Mouse (Mus musculus): Measurements from ENCODE around the gene Kdm6b.

Kdm6b gene

GRCm38 (mm10) chr11:69390400-69391034 is 23.0 kb downstream of the Kdm6b start:
- TF ChIP-seq GATA4 (IDR thresholded peaks at IDR 0.05; ENCODE audit: insufficient replicate concordance, low read length): no peak

DNA sequence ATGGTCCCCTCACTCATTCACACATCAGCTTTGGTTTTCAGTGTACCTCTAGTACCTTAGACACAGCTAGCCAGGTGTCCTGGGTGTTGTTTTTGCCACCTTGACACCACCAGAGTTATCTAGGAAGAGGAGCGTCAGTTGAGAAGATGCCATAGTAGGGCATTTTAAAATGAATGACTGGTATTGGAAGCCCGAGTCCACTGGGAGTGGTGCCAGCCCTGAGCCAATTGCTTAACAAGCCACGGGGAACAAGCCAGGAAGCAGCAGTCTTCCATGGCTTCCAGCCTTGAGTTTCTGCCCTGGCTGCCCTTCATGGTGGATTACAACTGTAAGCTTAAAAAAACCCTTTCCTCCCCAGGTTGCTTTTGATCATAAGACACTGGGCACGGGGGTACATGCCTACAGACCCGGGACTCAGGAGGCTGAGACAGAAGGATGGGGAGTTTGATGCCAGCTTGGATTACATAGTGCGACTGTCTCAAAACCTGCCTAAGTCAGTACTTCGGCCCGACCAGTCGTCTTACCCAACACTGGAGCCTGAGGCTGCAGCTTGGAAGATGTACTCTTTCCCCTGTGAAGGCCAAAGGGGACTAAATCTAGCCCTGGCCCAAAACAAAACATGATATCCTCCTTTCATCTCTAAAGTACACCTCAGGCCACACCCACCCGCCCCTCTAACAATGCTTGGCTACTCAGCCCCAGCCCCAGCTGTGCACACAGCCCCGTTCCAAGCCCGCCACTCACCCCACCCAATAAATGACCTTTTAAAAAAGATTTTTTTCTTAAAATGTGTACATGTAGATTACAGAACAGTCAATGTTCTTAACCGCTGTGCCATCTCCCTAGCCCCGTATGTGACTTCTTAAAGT is 23.7 kb downstream of the Kdm6b start:
- TF ChIP-seq GATA4 (IDR thresholded peaks at IDR 0.05; ENCODE audit: insufficient replicate concordance, low read length): no peak

DNA sequence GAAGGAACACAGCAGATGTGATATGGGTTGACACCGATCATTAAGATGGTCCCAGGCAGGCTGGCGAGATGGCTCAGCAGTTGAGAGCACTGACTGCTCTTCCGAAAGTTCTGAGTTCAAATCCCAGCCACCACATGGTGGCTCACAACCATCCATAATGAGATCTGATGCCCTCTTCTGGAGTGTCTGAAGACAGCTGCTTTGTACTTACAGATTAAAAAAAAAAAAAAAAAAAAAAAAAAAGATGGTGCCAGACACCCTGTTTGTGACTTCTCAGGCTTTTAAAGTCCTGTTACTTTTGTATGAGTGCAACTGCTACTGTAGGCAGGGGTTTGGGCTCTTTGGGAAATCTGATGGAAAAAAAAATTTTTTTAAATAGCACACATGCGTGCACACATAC is 24.8 kb downstream of the Kdm6b start:
- TF ChIP-seq GATA4 (IDR thresholded peaks at IDR 0.05; ENCODE audit: insufficient replicate concordance, low read length): no peak

DNA sequence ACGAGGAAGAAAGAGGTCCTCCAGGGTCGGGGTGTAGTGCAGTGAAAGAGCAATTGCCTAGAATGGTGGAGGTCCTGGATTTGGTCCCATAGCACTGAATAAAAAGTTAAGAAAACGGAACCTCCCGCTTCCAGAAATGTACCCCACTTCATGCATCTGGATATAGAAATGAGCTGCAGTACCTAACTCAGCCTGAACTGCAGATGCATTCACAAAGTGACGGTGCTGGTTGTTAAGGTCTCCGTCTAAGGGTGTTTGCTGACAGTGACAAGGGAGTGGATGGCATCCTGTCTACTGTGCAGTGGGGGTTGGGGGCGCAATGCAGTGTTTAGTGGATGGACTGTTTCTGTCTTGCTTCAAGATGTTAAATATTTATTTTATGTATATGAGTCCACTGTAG is 26.7 kb downstream of the Kdm6b start:
- TF ChIP-seq GATA4 (IDR thresholded peaks at IDR 0.05; ENCODE audit: insufficient replicate concordance, low read length): no peak

DNA sequence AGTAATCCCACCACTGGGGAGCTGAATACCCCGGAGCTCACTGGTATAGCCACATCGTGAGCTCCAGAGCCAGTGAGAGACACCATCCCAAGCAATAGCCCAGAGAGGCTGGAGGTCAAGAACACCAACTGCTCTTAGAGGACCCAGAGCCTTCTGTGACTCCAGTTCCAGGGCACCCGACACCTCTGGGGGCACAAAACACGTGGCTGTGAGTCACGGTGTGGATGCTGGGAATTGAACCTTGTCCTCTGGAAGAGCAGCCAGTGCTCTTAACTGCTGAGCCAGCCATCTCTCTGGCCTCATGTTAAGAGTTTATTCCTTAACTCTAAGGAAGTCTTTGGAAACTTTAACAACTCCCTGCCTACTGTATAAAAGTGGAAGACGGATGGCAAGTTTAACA is 28.5 kb downstream of the Kdm6b start:
- TF ChIP-seq GATA4 (IDR thresholded peaks at IDR 0.05; ENCODE audit: insufficient replicate concordance, low read length): no peak

DNA sequence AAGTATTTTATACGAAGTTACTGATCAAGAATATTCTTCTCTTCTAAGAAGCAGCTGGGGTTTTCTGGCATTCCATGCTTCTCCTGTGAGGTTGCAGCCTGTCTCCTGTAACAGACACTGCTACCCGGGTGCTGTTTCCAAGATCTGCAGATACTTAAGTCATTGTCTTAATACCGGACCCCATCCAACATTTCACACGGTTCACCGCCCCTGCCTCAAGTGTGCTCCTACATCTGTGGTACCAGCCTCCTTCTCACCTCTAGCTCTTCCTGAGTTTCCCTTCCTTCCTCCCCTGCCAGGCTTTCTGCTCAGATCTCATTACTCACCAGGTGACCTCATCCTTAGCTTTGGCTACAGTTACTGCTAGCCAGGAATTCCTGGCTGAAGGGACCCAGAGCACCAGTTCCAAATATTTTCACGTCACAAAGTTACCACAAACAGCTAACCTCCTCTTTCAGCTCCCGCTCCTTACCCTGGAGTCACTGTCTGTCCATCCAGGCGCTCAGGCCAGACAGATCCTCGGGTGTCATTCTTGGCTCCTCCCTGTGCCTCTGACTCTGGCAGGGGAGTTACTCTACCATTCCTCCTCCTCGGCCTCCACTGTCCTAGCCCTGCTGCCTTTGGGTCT is 30.9 kb downstream of the Kdm6b start:
- TF ChIP-seq GATA4 (IDR thresholded peaks at IDR 0.05; ENCODE audit: insufficient replicate concordance, low read length): no peak

DNA sequence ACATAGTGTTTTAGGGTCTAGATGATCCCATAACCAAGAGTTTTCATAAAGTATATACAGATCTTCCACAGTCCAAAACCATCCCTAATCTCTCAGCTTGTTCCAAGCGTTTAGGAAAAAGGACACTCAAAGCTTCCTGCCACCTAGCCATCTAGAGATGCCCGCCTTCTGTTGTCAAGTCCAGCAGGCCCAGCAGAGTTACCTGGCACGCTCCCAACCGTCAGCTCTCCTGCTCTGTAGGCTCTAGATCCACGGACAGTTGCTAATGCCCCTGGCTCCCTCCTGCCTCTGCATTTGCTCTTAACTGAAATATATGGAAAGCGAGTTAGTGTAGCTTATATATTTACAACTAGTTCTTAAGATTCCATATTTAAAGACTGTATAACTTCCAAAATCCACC is 32.1 kb downstream of the Kdm6b start:
- no peak for TF ChIP-seq GATA4 (IDR thresholded peaks at IDR 0.05; ENCODE audit: insufficient replicate concordance, low read length)

DNA sequence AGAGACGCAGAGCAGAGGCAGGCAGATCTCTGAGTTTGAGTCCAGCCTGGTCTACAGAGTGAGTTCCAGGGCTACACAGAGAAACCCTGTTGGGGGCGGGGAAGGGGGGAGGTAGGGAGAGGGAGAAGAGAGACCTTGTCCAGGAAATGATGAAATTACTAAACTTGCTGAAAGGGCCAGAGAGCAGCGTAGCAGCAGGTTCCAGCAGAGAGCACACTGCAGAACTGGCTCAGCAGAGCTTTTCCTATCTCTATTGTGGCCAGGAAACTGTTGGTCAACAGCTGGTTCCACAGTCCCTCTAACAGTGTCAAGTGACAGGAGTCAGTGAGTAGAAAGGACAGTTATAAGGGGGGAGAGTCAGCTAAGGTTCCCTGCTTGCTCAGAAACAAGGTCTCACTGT is 33.9 kb downstream of the Kdm6b start:
- no peak for TF ChIP-seq GATA4 (IDR thresholded peaks at IDR 0.05; ENCODE audit: insufficient replicate concordance, low read length)

DNA sequence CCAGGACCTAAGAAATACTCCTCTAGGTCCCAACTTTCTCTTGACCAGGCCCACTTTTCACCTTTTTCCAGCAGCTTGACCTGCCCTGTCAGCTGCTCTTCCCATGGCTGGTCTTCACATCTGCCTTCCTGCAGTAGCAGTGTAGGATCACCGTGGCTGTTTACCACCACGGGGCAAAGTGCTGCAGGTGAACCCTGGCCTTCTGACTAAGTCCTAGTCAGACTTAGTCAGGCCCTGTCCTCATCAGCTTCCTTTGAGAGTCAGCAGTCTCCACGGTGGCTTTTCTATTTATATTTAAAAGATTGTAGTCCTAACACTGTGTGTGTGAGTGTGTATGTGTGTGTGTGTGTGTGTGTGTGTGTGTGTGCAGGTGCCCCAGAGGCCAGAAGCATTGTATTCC is 35.7 kb downstream of the Kdm6b start:
- no peak for TF ChIP-seq GATA4 (IDR thresholded peaks at IDR 0.05; ENCODE audit: insufficient replicate concordance, low read length)

- no peak for TF ChIP-seq GATA4 (IDR thresholded peaks at IDR 0.05; ENCODE audit: insufficient replicate concordance, low read length)
Measured at GRCm38 (mm10) chr11:69375646-69376045, 37.8 kb downstream of the Kdm6b start.

- TF ChIP-seq GATA4 (IDR thresholded peaks at IDR 0.05; ENCODE audit: insufficient replicate concordance, low read length): no peak
Measured at GRCm38 (mm10) chr11:69373223-69373965, 40.1 kb downstream of the Kdm6b start.

GRCm38 (mm10) chr11:69372780-69373170 is 40.7 kb downstream of the Kdm6b start:
- TF ChIP-seq GATA4 (IDR thresholded peaks at IDR 0.05; ENCODE audit: insufficient replicate concordance, low read length): no peak

- TF ChIP-seq GATA4 (IDR thresholded peaks at IDR 0.05; ENCODE audit: insufficient replicate concordance, low read length): no peak
Measured at GRCm38 (mm10) chr11:69372056-69372779, 41.3 kb downstream of the Kdm6b start.

DNA sequence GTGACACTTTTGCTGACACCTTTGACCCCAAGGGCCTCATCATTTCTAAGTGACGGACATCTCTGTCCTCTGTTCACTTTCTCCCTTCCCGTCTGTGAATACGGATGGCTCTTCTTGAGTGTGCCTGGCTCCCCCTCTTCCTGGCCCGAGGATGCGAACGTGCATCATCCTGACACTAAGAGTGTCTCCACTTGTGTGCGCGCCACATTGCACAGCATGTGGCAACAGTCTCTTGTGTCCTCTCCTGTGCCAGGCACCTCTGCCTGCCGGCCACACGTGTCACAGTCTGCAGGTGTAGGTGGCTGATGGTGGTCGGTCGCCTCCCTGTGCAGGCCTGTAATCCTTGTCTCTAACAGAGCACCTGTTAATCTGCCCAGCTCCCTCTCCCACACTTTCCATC is 41.9 kb downstream of the Kdm6b start:
- no peak for TF ChIP-seq GATA4 (IDR thresholded peaks at IDR 0.05; ENCODE audit: insufficient replicate concordance, low read length)

DNA sequence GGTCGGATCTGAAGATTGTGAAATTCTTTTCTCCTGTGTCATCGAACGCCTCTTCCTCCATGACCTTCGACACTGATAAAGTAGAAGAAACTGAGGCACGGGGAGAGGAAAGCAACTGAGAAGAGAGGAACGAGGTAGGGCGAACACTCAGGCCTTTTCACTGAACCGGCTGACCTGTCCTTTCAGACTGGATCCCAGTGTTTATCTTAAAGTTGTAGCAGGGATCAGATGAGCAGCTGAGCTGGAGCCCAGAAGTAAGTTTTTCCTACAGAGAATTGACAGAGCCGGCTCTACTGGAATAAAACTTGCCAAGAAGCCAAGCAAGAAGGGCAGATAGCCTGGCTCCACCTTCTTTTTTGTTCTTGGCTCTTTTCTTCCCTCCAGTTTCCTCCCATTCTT is 42.7 kb downstream of the Kdm6b start:
- TF ChIP-seq GATA4 (IDR thresholded peaks at IDR 0.05; ENCODE audit: insufficient replicate concordance, low read length): no peak
